Mouse (Mus musculus): ENCODE data around the gene Dnm1. TPM values are rescaled to one million over a fixed set of nuclear protein-coding genes. Genes with fewer than 3 reads are reported as not detected.

Gene Dnm1
- polyA plus RNA-seq, 1 experiment from 2014 or later = 5.6 TPM

DNA sequence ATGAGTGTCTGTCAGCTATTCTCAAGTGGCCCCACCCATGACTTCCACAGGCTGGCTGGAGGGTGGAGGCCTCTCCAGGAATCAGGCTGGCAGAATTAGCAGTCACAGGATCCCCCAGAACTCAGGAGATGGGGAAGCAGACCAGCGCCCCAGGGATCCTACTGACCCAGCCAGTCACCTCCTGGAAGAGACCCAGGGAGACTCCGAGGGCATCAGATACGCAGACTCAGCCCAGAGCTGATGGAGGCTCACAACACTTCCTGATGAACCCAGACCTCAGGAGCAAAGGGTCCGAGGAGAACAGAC is 11.6 kb downstream of the Dnm1 start:
- Histone ChIP-seq H3K27me3 (ENCODE audit: control insufficient read depth, insufficient read depth, low read length) (no peaks in the 10 kb centered on the region), H3K4me2 (replicated peaks; ENCODE audit: low read depth) (no peak overlapping the region), H3K27ac (replicated peaks) (no peak overlapping the region), H3K36me3 (ENCODE audit: control insufficient read depth, insufficient read depth, low read length) (no peaks in the 10 kb centered on the region), H3K9me3 (ENCODE audit: control insufficient read depth, low read length) (no peaks in the 10 kb centered on the region), H3K9ac (ENCODE audit: low read length) (no peak overlapping the region), H3K4me1 (replicated peaks; ENCODE audit: control insufficient read depth, insufficient read depth) (no peaks in the 10 kb centered on the region), H3K4me3 (ENCODE audit: low read depth, low read length) (no peak overlapping the region)
- no peak for DNase-seq (ENCODE audit: low spot score)
- ATAC-seq (ENCODE audit: low FRiP score, low TSS enrichment) = no peak
- 90% methylated on average over 4 of the region's 4 CpGs for WGBS
- TF ChIP-seq CTCF (IDR thresholded peaks at IDR 0.05; ENCODE audit: low read depth) = no peak
- no peak for TF ChIP-seq EP300 (optimal IDR thresholded peaks at IDR 0.05)

DNA sequence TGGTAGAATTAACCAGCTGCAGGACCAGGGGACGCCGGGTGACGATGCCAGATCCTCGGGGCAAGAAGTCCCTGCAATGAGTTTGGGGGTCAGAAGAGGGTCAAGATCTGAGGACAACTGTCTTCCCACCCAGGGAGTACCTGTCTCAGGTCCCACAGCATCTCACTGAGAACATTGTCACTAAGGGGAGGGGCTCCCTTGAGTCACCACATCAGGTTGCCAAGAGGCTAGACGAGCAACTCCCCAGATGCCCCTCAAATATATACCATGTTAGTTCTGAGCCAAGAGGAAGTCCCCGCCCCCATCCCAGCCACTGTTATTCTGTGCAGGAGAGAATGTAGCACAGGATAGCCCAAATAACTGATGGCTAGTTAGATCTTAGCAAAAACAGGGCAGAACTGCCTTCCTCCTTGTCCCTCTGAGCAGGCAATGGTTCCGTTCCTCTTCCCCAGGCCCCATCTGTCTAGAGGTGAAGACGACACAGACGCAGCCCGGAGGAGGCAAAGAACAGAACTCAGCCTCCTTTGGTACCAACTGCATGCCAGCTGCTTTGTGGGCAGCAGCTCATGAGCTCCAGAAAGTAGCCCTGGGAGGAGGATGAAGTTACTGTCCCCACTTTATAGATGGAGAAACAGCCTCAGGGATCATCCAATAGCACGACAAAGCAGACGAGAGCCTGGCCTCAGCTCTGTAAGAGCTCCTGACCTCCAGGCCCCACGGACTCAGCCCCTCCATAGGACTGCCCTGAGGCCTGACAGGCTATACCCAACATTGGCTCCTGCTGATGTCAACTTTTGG is 12.1 kb downstream of the Dnm1 start:
- Histone ChIP-seq H3K9me3 (ENCODE audit: control insufficient read depth, low read length) (no peaks in the 10 kb centered on the region), H3K4me2 (replicated peaks; ENCODE audit: low read depth) (no peak overlapping the region), H3K4me1 (replicated peaks; ENCODE audit: control insufficient read depth, insufficient read depth) (no peaks in the 10 kb centered on the region), H3K4me3 (ENCODE audit: low read depth, low read length) (no peak overlapping the region), H3K27me3 (ENCODE audit: control insufficient read depth, insufficient read depth, low read length) (no peaks in the 10 kb centered on the region), H3K27ac (replicated peaks) (no peak overlapping the region), H3K36me3 (ENCODE audit: control insufficient read depth, insufficient read depth, low read length) (no peaks in the 10 kb centered on the region), H3K9ac (ENCODE audit: low read length) (0 out of 2 replicates have a peak overlapping the region, but pooled peaks have one; percentile 9)
- 83% methylated on average over 13 of the region's 13 CpGs for WGBS
- TF ChIP-seq CTCF (IDR thresholded peaks at IDR 0.05; ENCODE audit: low read depth) (no peak), EP300 (optimal IDR thresholded peaks at IDR 0.05) (no peak)
- no peak for DNase-seq (ENCODE audit: low spot score)
- no peak for ATAC-seq (ENCODE audit: low FRiP score, low TSS enrichment)

DNA sequence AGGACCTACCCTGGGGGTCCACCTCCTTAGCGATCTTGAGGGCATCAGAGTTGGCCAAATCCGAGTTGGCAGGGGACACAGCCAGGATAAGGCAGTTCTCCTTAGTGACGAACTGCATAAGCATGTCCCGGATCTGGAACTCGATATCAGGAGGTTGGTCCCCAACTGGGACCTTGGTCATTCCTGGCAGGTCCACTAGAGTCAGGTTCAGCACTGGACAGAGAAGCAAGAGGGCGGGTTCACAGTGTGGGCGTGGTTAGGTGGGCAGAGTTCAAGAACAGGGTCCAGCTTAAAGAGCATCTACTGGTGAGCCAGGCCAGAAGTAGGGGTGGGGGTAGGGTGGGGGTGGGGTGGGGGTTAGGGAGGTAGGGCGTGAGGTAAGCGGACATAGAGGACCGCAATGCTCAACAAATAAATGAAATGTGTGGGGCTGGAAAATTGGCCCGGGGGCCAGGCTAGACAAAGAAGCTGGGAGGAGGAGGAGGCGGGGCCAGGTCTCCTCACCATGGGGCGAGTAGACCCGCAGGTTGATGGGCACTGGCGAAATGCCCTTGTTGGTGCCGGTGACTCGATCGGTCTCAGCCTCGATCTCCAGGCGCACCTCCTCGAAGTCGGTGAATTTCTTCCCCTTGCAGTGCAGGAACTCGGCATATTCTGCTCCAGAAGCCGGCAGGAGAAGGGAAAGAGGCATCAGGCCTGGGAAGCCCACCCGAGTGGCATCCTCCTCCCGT is 13.1 kb downstream of the Dnm1 start:
- H3K27me3 ChIP-seq (ENCODE audit: control insufficient read depth, insufficient read depth, low read length) = no peaks in the 10 kb centered on the region
- no peaks in the 10 kb centered on the region for H3K9me3 ChIP-seq (ENCODE audit: control insufficient read depth, low read length)
- H3K4me1 ChIP-seq (replicated peaks; ENCODE audit: control insufficient read depth, insufficient read depth) = no peaks in the 10 kb centered on the region
- no peak for TF ChIP-seq CTCF (IDR thresholded peaks at IDR 0.05; ENCODE audit: low read depth)
- TF ChIP-seq EP300 (optimal IDR thresholded peaks at IDR 0.05) = no peak
- H3K27ac ChIP-seq (replicated peaks) = no peak overlapping the region
- no peak overlapping the region for H3K4me3 ChIP-seq (ENCODE audit: low read depth, low read length)
- no peak for DNase-seq (ENCODE audit: low spot score)
- H3K4me2 ChIP-seq (replicated peaks; ENCODE audit: low read depth) = no peak overlapping the region
- 55% methylated on average over 26 of the region's 26 CpGs for WGBS
- no peak overlapping the region for H3K9ac ChIP-seq (ENCODE audit: low read length)
- no peak for ATAC-seq (ENCODE audit: low FRiP score, low TSS enrichment)
- no peaks in the 10 kb centered on the region for H3K36me3 ChIP-seq (ENCODE audit: control insufficient read depth, insufficient read depth, low read length)

DNA sequence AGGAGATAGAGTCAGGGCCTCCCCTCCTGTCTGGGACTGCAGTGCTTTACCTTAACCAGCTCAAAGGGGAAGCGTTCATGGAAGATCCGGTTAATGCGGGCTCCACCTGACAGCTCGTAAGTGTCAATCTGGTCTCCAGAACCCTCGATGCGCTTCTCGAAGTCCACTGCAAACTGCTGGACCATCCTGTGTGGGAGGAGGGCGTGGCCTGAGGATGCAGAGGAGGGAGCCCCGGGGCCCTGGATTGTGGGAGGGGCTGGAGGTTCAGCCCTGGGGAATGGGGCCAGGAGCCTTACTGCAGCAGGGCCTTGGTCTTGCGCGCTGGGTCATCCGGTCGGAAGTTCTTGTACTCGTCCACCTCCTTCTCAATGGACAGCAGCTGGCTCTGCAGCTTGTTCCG is 17.2 kb downstream of the Dnm1 start:
- Histone ChIP-seq H3K4me3 (ENCODE audit: low read depth, low read length) (no peak overlapping the region), H3K27ac (replicated peaks) (no peak overlapping the region), H3K4me1 (replicated peaks; ENCODE audit: control insufficient read depth, insufficient read depth) (no peaks in the 10 kb centered on the region), H3K9ac (ENCODE audit: low read length) (no peak overlapping the region), H3K27me3 (ENCODE audit: control insufficient read depth, insufficient read depth, low read length) (no peaks in the 10 kb centered on the region), H3K9me3 (ENCODE audit: control insufficient read depth, low read length) (no peaks in the 10 kb centered on the region), H3K36me3 (ENCODE audit: control insufficient read depth, insufficient read depth, low read length) (no peaks in the 10 kb centered on the region), H3K4me2 (replicated peaks; ENCODE audit: low read depth) (no peak overlapping the region)
- TF ChIP-seq EP300 (optimal IDR thresholded peaks at IDR 0.05) (no peak), CTCF (IDR thresholded peaks at IDR 0.05; ENCODE audit: low read depth) (no peak)
- 49% methylated on average over 15 of the region's 15 CpGs for WGBS
- no peak for ATAC-seq (ENCODE audit: low FRiP score, low TSS enrichment)
- DNase-seq (ENCODE audit: low spot score) = no peak

DNA sequence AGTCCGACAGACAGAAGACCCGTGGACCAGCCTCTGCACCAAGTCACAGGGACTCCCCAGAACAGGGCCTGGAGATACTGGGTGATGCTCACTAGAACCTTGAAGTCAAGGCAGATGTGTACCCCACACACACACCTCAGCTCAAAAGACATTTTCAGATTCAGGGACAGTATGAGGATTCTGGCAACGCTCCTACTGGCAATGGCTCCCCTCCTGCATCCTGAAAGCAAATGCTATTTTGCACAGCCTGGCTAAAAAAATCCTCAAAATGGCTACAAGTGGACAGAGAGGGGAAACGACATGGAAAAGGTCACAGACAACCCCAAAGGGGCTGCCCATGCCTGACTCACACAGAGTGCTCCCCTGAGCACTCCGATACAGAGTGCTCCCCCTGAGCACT is 21.0 kb downstream of the Dnm1 start:
- H3K36me3 ChIP-seq (ENCODE audit: control insufficient read depth, insufficient read depth, low read length) = no peaks in the 10 kb centered on the region

DNA sequence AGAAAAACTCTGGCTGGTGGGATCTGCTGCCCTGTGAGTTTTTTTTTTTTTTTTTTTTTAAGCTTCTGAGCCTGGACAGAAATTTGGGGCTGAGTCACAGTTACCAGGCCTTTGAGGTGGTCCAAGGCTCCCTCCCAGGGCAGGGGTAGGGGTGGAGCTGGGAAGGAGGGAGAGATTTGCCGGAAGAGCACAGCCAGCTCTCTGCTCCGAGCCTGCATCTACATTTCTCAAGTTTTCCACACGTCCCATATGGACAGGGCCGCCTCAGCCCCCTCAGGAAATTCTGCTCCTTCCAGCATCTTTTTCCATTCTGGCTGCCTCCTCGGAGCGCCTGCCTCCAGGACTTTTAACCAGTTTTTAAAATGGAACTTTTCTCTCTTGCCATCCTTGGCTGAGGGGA is 23.6 kb downstream of the Dnm1 start:
- Histone ChIP-seq H3K27ac (replicated peaks) (peak overlapping the region; percentile 56; the same call in 1 of the 2 replicates), H3K9me3 (ENCODE audit: control insufficient read depth, low read length) (no peaks in the 10 kb centered on the region), H3K4me2 (replicated peaks; ENCODE audit: low read depth) (no peak overlapping the region), H3K27me3 (ENCODE audit: control insufficient read depth, insufficient read depth, low read length) (no peaks in the 10 kb centered on the region), H3K4me1 (replicated peaks; ENCODE audit: control insufficient read depth, insufficient read depth) (no peaks in the 10 kb centered on the region), H3K4me3 (ENCODE audit: low read depth, low read length) (no peak overlapping the region), H3K9ac (ENCODE audit: low read length) (no peak overlapping the region), H3K36me3 (ENCODE audit: control insufficient read depth, insufficient read depth, low read length) (no peaks in the 10 kb centered on the region)
- 39% methylated on average over 6 of the region's 6 CpGs for WGBS
- DNase-seq (ENCODE audit: low spot score) (no peak), ATAC-seq (ENCODE audit: low FRiP score, low TSS enrichment) (peak; percentile 40; the same call in 1 of the 2 replicates)
- no peak for TF ChIP-seq CTCF (IDR thresholded peaks at IDR 0.05; ENCODE audit: low read depth)
- TF ChIP-seq EP300 (optimal IDR thresholded peaks at IDR 0.05) = no peak

More for the DNA sequence above, 21.0 kb downstream of the Dnm1 start:
- Histone ChIP-seq H3K9me3 (ENCODE audit: control insufficient read depth, low read length) (no peaks in the 10 kb centered on the region), H3K4me1 (replicated peaks; ENCODE audit: control insufficient read depth, insufficient read depth) (no peaks in the 10 kb centered on the region), H3K27me3 (ENCODE audit: control insufficient read depth, insufficient read depth, low read length) (no peaks in the 10 kb centered on the region), H3K4me2 (replicated peaks; ENCODE audit: low read depth) (no peak overlapping the region), H3K27ac (replicated peaks) (no peak overlapping the region), H3K9ac (ENCODE audit: low read length) (no peak overlapping the region), H3K4me3 (ENCODE audit: low read depth, low read length) (no peak overlapping the region)
- TF ChIP-seq EP300 (optimal IDR thresholded peaks at IDR 0.05) (no peak), CTCF (IDR thresholded peaks at IDR 0.05; ENCODE audit: low read depth) (no peak)
- ATAC-seq (ENCODE audit: low FRiP score, low TSS enrichment) (no peak), DNase-seq (ENCODE audit: low spot score) (no peak)
- WGBS = 84% methylated on average over 5 of the region's 5 CpGs

Data from stomach, postnatal 0 days (tissue).